Comparison of ENCODE assay signal across 9 mouse cellular contexts in the genomic region with DNA sequence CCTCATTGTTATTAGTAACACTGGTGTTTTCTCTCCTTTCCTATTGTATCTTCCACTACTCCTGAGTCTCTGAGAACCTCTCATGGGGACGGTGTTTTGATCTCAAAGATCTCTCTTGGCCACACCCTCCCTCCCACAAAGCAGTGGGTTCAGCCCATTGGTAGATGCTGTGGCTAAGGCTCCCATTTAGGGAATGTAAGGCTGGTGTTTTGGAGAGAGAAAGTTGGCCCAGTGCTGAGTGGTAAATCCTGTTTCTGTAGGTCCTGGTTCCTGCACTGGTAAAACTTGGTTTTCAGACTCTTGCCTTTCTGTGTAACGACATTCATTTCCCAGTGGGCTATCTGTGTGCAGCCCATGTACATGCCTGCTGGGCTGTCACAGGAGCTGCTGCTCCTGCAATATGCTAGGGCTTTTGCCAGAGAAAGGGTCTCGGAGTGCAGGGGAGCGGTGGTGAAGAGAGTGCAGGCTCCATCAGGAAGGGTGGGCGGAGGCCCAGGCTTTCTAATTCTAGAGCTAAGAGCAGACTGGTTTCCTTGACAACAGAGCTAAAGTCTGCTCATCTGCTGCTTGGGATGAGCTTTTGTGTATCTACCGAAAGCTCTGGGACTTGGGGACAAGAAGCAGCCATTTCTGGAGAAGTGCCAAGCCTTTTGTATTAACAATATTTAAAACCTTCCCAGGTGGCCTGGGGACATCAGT. TPM values are rescaled to one million over a fixed set of nuclear protein-coding genes. Genes with fewer than 3 reads are reported as not detected.
DNase-seq lines count a peak whose midpoint lies in the region; ATAC-seq and TF ChIP-seq lines count a peak whose summit lies in the region.
"Had no signal": no experiment of that assay in that cellular context is flagged by ENCODE, and none has a peak within 500 bp of the region (broad histone marks: within the 10 kb centered on the region; RNA-seq: fewer than 3 reads in every experiment).

No protein-coding gene starts in this region.

- H3K4me1 ChIP-seq in hindbrain, embryonic 13.5 days (replicated peaks), result peaks cover 96% of the 10 kb centered on the region
- no peaks in the 10 kb centered on the region for H3K4me1 ChIP-seq in heart, adult 2 months (ENCODE audit: control insufficient read depth, insufficient read depth, low read length)
- peaks cover 5% of the 10 kb centered on the region; the same call in 1 of the 2 replicates for H3K4me1 ChIP-seq in heart, embryonic 10.5 days

- H3K36me3 ChIP-seq in hindbrain, embryonic 13.5 days, result no peaks in the 10 kb centered on the region
- H3K36me3 ChIP-seq in heart, adult 2 months (ENCODE audit: control insufficient read depth, insufficient read depth, low read length), result no peaks in the 10 kb centered on the region
- H3K36me3 ChIP-seq in heart, embryonic 10.5 days, result no peaks in the 10 kb centered on the region

- TF ChIP-seq CTCF in heart, adult 2 months (IDR thresholded peaks at IDR 0.05), result no peak

- H3K9me3 ChIP-seq in hindbrain, embryonic 13.5 days, result no peaks in the 10 kb centered on the region
- no peaks in the 10 kb centered on the region for H3K9me3 ChIP-seq in heart, embryonic 10.5 days

- 0 out of 2 replicates have a peak overlapping the region, but pooled peaks have one; percentile 2 for H3K9ac ChIP-seq in hindbrain, embryonic 13.5 days
- H3K9ac ChIP-seq in heart, adult 2 months (ENCODE audit: low read depth, low read length), result no peak overlapping the region

- 14% methylated on average over 6 of the region's 6 CpGs for WGBS in hindbrain, embryonic 13.5 days
- 54% methylated on average over 6 of the region's 6 CpGs for WGBS in heart, adult 2 months
- WGBS in heart, embryonic 10.5 days, result 57% methylated on average over 6 of the region's 6 CpGs

- ATAC-seq in hindbrain, embryonic 13.5 days (ENCODE audit: low FRiP score), result peak; percentile 67

- H3K27ac ChIP-seq in hindbrain, embryonic 13.5 days, result peak overlapping the region; percentile 93
- no peak overlapping the region for H3K27ac ChIP-seq in heart, adult 2 months
- no peak overlapping the region for H3K27ac ChIP-seq in heart, embryonic 10.5 days

- DNase-seq in cerebellum, postnatal 14 days, result peak; percentile 43 to 59
- DNase-seq in cerebellum, adult 11 months, result no peak
- peak; percentile 82 to 92 for DNase-seq in left cerebral cortex, postnatal 14 days (ENCODE audit: low spot score in 2 of 2)
- peak; percentile 85 for DNase-seq in right cerebral cortex, postnatal 25 days
- DNase-seq in heart, adult 11 months, result no peak
- DNase-seq in heart, adult 2 months, result no peak
- no peak for DNase-seq in heart, embryonic 10.5 days (ENCODE audit: low spot score)

- no peaks in the 10 kb centered on the region for H3K79me2 ChIP-seq in heart, adult 2 months (replicated peaks; ENCODE audit: control insufficient read depth, insufficient read depth, low read length)

- TF ChIP-seq EP300 in heart, adult 2 months (IDR thresholded peaks at IDR 0.05; ENCODE audit: insufficient read depth, low read depth, low read length), result no peak

- intact Hi-C loops in left cerebral cortex, postnatal 14 days (cut with DNase I), result no loop called here
- intact Hi-C loops in heart, adult 2 months (cut with DNase I), result no loop called here

- H3K4me3 ChIP-seq in hindbrain, embryonic 13.5 days, result no peak overlapping the region
- no peak overlapping the region for H3K4me3 ChIP-seq in heart, adult 2 months
- H3K4me3 ChIP-seq in heart, embryonic 10.5 days, result no peak overlapping the region

- TF ChIP-seq POLR2A in heart, adult 2 months (IDR thresholded peaks at IDR 0.05; ENCODE audit: insufficient read depth, low read depth, low read length), result no peak

- peak overlapping the region; percentile 8; the same call in 1 of the 2 replicates for H3K4me2 ChIP-seq in hindbrain, embryonic 13.5 days

- no peaks in the 10 kb centered on the region for H3K27me3 ChIP-seq in hindbrain, embryonic 13.5 days
- H3K27me3 ChIP-seq in heart, adult 2 months (ENCODE audit: control insufficient read depth, insufficient read depth, low read length), result no peaks in the 10 kb centered on the region
- peaks cover 5% of the 10 kb centered on the region; the same call in 1 of the 2 replicates for H3K27me3 ChIP-seq in heart, embryonic 10.5 days (ENCODE audit: insufficient read depth, poor library complexity, severe bottlenecking)

RNA-seq across cellular contexts. Expression of a gene that starts 36.0 kb away (rescaled TPM):
- polyA plus RNA-seq in hindbrain, embryonic 13.5 days (2015; fragmentation: Nextera tagmentation; extraction: Ambion mirVana), result 173 and 185 TPM in 2 replicates
- total RNA-seq in left cerebral cortex, postnatal 14 days (2021), result 100 to 1,000 TPM; 225 to 236 TPM
- total RNA-seq in heart, adult 2 months (2021), result under 1 TPM; 0.16 to 0.39 TPM
- polyA plus RNA-seq in heart, adult 2 months (2012; rRNA removed), result 0.25 and 0.47 TPM in 2 replicates
- 12.1 and 16.0 TPM in 2 replicates for polyA plus RNA-seq in heart, embryonic 10.5 days (2016; fragmentation: Nextera tagmentation; extraction: Ambion mirVana)

RNA-seq across cellular contexts. Expression of a gene that starts 48.5 kb away (rescaled TPM):
- not detected in 2 replicates for polyA plus RNA-seq in hindbrain, embryonic 13.5 days (2015; fragmentation: Nextera tagmentation; extraction: Ambion mirVana)
- not detected for total RNA-seq in left cerebral cortex, postnatal 14 days (2021)
- total RNA-seq in heart, adult 2 months (2021), result not detected
- polyA plus RNA-seq in heart, adult 2 months (2012; rRNA removed), result not detected in 2 replicates
- polyA plus RNA-seq in heart, embryonic 10.5 days (2016; fragmentation: Nextera tagmentation; extraction: Ambion mirVana), result not detected in 2 replicates
- polyA plus RNA-seq: lung, embryonic 16.5 days had no signal

Comparison
In these comparisons a context has a peak if more than half of its experiments do, and no peak if none do; other contexts are left out.
1. DNase-seq: peak in cerebellum, postnatal 14 days (2 of 2), left cerebral cortex, postnatal 14 days (2 of 2) and right cerebral cortex, postnatal 25 days (single experiment); none in cerebellum, adult 11 months (single experiment), heart, adult 11 months (single experiment), heart, adult 2 months (0 of 2) and heart, embryonic 10.5 days (single experiment).
2. RNA of a gene that starts 36.0 kb away (polyA plus RNA-seq): 173 to 185 TPM in hindbrain, embryonic 13.5 days; 12.1 to 16.0 TPM in heart, embryonic 10.5 days and 0.25 to 0.47 TPM in heart, adult 2 months; every median in the first group is over 10 times any median in the second.